Comparison of ENCODE assay signal across 25 mouse cellular contexts in genomic region chr19:60940866-60941265, GRCm38 (mm10). TPM values are rescaled to one million over a fixed set of nuclear protein-coding genes. Genes with fewer than 3 reads are reported as not detected.
DNase-seq lines count a peak whose midpoint lies in the region; ATAC-seq and TF ChIP-seq lines count a peak whose summit lies in the region.
"Had no signal": no experiment of that assay in that cellular context is flagged by ENCODE, and none has a peak within 500 bp of the region (broad histone marks: within the 10 kb centered on the region; RNA-seq: fewer than 3 reads in every experiment).

No protein-coding gene starts in this region.

- H3K4me3 ChIP-seq in heart, embryonic 14.5 days (ENCODE audit: control insufficient read depth in 1 of 2, insufficient read depth in 1 of 2, low read depth in 1 of 2, low read length in 2 of 2), result no peak overlapping the region
- H3K4me3 ChIP-seq in lung, postnatal 0 days (ENCODE audit: low read depth, low read length), result no peak overlapping the region
- H3K4me3 ChIP-seq: forebrain, embryonic 10.5 days; lung, embryonic 15.5 days; midbrain, embryonic 13.5 days; neural tube, embryonic 13.5 days had no signal

- peak overlapping the region; percentile 29 to 93; a peak in 3 of 4 replicates for H3K27ac ChIP-seq in heart, embryonic 14.5 days (replicated peaks in 1 of 2; ENCODE audit: control insufficient read depth in 1 of 2, insufficient read depth in 1 of 2, low read depth in 2 of 2, low read length in 2 of 2)
- peak overlapping the region; percentile 65 for H3K27ac ChIP-seq in lung, postnatal 0 days (ENCODE audit: low read length)
- H3K27ac ChIP-seq: forebrain, embryonic 10.5 days; midbrain, embryonic 13.5 days; neural tube, embryonic 13.5 days had no signal

- no peaks in the 10 kb centered on the region for H3K27me3 ChIP-seq in heart, embryonic 14.5 days (ENCODE audit: control insufficient read depth, insufficient read depth, low read length)
- H3K27me3 ChIP-seq in lung, postnatal 0 days (replicated peaks; ENCODE audit: insufficient read depth, low read length), result no peaks in the 10 kb centered on the region
- H3K27me3 ChIP-seq: lung, embryonic 15.5 days; midbrain, embryonic 13.5 days; neural tube, embryonic 13.5 days; Patski had no signal

- intact Hi-C loops in heart, postnatal 36 days (cut with DNase I), result loop anchor here (5.0 kb wide), 1 partner anchor 66 kb away; no protein-coding TSS in a partner anchor

- peaks cover 10 to 31% of the 10 kb centered on the region in 2 experiments for H3K4me1 ChIP-seq in heart, embryonic 14.5 days (ENCODE audit: control insufficient read depth in 2 of 2, insufficient read depth in 2 of 2, low read length in 2 of 2)
- H3K4me1 ChIP-seq in lung, postnatal 0 days (ENCODE audit: insufficient read depth, low read depth, low read length), result peaks cover 14% of the 10 kb centered on the region; the same call in 1 of the 2 replicates
- H3K4me1 ChIP-seq: midbrain, embryonic 13.5 days had no signal

- no peaks in the 10 kb centered on the region for H3K36me3 ChIP-seq in heart, embryonic 14.5 days (ENCODE audit: control insufficient read depth, insufficient read depth, low read length)
- no peaks in the 10 kb centered on the region for H3K36me3 ChIP-seq in lung, postnatal 0 days (ENCODE audit: insufficient read depth, low read length)
- H3K36me3 ChIP-seq: forebrain, embryonic 10.5 days; G1E; lung, embryonic 15.5 days; midbrain, embryonic 13.5 days; neural tube, embryonic 13.5 days had no signal

- TF ChIP-seq EP300 in lung, postnatal 0 days (IDR thresholded peaks at IDR 0.05), result no peak

- WGBS in heart, embryonic 14.5 days, result 76% methylated on average over 1 of the region's 1 CpGs
- WGBS in lung, postnatal 0 days, result 71% methylated on average over 1 of the region's 1 CpGs

- no peak overlapping the region for H3K9ac ChIP-seq in heart, embryonic 14.5 days (ENCODE audit: low read length)
- H3K9ac ChIP-seq in lung, postnatal 0 days (replicated peaks; ENCODE audit: low read depth), result no peak overlapping the region
- H3K9ac ChIP-seq: lung, embryonic 15.5 days; midbrain, embryonic 13.5 days; neural tube, embryonic 13.5 days had no signal

- ATAC-seq in heart, embryonic 14.5 days (ENCODE audit: insufficient number of reproducible peaks, insufficient read depth, low FRiP score, low read depth), result no peak
- ATAC-seq in lung, postnatal 0 days, result no peak
- no peak for ATAC-seq in erythroid progenitor cell, adult 5-6 weeks (replicated peaks; ENCODE audit: low FRiP score, poor library complexity, severe bottlenecking)
- ATAC-seq: forebrain, embryonic 16.5 days; hindbrain, embryonic 16.5 days; midbrain, embryonic 13.5 days had no signal

- DNase-seq in heart, adult 11 months, result peak; percentile 70
- DNase-seq in heart, postnatal 36 days, result no peak
- no peak for DNase-seq in heart, adult 8-10 months (ENCODE audit: low spot score)
- no peak for DNase-seq in lung, postnatal 0 days (ENCODE audit: low spot score)
- DNase-seq in lung, postnatal 4 days, result no peak
- DNase-seq: adrenal gland, postnatal 10 days; cerebellum, adult 11 months; cerebellum, adult 9-10 months; cerebellum, postnatal 36 days; kidney, adult 18-20 months; kidney, postnatal 4 days; layer of hippocampus, adult 9-11 months; liver; lung, postnatal 36 days; thymus, postnatal 4 days had no signal

- H3K9me3 ChIP-seq in heart, embryonic 14.5 days (ENCODE audit: control insufficient read depth, low read length), result no peaks in the 10 kb centered on the region
- H3K9me3 ChIP-seq in lung, postnatal 0 days (ENCODE audit: low read length), result no peaks in the 10 kb centered on the region
- H3K9me3 ChIP-seq: forebrain, embryonic 10.5 days; G1E; lung, embryonic 15.5 days; midbrain, embryonic 13.5 days; neural tube, embryonic 13.5 days had no signal

- no peak for TF ChIP-seq CTCF in lung, postnatal 0 days (IDR thresholded peaks at IDR 0.05)

- H3K4me2 ChIP-seq in heart, embryonic 14.5 days (ENCODE audit: low read length), result no peak overlapping the region
- H3K4me2 ChIP-seq in lung, postnatal 0 days (replicated peaks; ENCODE audit: low read depth, low read length), result no peak overlapping the region
- H3K4me2 ChIP-seq: lung, embryonic 15.5 days; midbrain, embryonic 13.5 days; neural tube, embryonic 13.5 days had no signal

RNA-seq across cellular contexts. Expression of gene Grk5, which starts 51.3 kb away (rescaled TPM):
- 10 to 100 TPM; 20.9 to 29.6 TPM for total RNA-seq in heart, postnatal 36 days (2021)
- 4.5 TPM in 2 replicates for polyA plus RNA-seq in heart, embryonic 14.5 days (2014; fragmentation: Nextera tagmentation; extraction: Ambion mirVana)
- total RNA-seq in heart, adult 8-10 months (2022), result 10 to 100 TPM; 21.4 to 45.5 (median 35.8) TPM
- 7.2 and 9.1 TPM in 2 replicates for polyA plus RNA-seq in lung, postnatal 0 days (2015; fragmentation: Nextera tagmentation; extraction: Ambion mirVana)
- 2.2 and 2.5 TPM in 2 replicates for total RNA-seq in erythroid progenitor cell, adult 5-6 weeks (2015; ENCODE audit: low replicate concordance)
- total RNA-seq in erythroid progenitor cell, adult 5-6 weeks (2017; ENCODE audit: low replicate concordance), result 8.0 and 11.1 TPM in 2 replicates
